In the genomic region with DNA sequence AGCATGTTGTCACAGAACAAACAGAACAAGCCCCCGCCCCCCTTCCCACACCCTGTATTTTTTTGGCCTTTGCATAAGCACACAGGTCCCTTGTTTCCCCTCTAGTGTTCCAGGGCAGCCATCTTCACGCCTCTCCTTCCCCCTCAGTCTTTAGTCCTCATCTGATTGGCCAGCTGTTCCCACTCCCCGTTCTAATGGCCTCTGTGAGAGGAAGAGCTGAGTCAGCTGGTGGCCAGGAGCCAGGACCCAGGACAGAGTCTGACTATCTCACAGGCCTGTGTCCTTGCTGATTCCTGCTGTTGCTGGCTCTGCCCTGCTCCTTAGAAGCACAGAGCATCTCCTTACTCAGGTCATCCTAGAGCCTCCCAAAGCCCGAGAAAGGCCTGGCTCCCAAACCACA, we compare ENCODE assay signal across 8 mouse cellular contexts. TPM values are rescaled to one million over a fixed set of nuclear protein-coding genes. Genes with fewer than 3 reads are reported as not detected.
A peak's percentile ranks its signal among the peaks of the same experiment; 100 is the strongest.
DNase-seq lines count a peak whose midpoint lies in the region; ATAC-seq lines count a peak whose summit lies in the region.

No protein-coding gene starts in this region.

- no peak overlapping the region for H3K4me2 ChIP-seq in hindbrain, embryonic 11.5 days (replicated peaks; ENCODE audit: low read depth, low read length)

- H3K27ac ChIP-seq in hindbrain, embryonic 10.5 days = 0 out of 2 replicates have a peak overlapping the region, but pooled peaks have one; percentile 24
- no peak overlapping the region for H3K27ac ChIP-seq in hindbrain, embryonic 11.5 days (ENCODE audit: low read depth, low read length)

- H3K27me3 ChIP-seq in hindbrain, embryonic 10.5 days (ENCODE audit: insufficient read depth, poor library complexity, severe bottlenecking) = no peaks in the 10 kb centered on the region
- no peaks in the 10 kb centered on the region for H3K27me3 ChIP-seq in hindbrain, embryonic 11.5 days (ENCODE audit: control insufficient read depth, insufficient read depth, low read length)

- H3K4me1 ChIP-seq in hindbrain, embryonic 10.5 days (replicated peaks) = peaks cover 46% of the 10 kb centered on the region
- peaks cover 3% of the 10 kb centered on the region; the same call in 1 of the 2 replicates for H3K4me1 ChIP-seq in hindbrain, embryonic 11.5 days (replicated peaks; ENCODE audit: control insufficient read depth, insufficient read depth, low read length)

- 72% methylated on average over 4 of the region's 4 CpGs for WGBS in hindbrain, embryonic 10.5 days
- 65% methylated on average over 4 of the region's 4 CpGs for WGBS in hindbrain, embryonic 11.5 days

- no peak overlapping the region for H3K4me3 ChIP-seq in hindbrain, embryonic 10.5 days
- no peak overlapping the region for H3K4me3 ChIP-seq in hindbrain, embryonic 11.5 days (ENCODE audit: low read depth, low read length)

- no peaks in the 10 kb centered on the region for H3K36me3 ChIP-seq in hindbrain, embryonic 10.5 days
- H3K36me3 ChIP-seq in hindbrain, embryonic 11.5 days (ENCODE audit: control insufficient read depth, insufficient read depth, low read length) = no peaks in the 10 kb centered on the region

- no peak overlapping the region for H3K9ac ChIP-seq in hindbrain, embryonic 11.5 days (ENCODE audit: low read depth, low read length)

- no peaks in the 10 kb centered on the region for H3K9me3 ChIP-seq in hindbrain, embryonic 10.5 days
- no peaks in the 10 kb centered on the region for H3K9me3 ChIP-seq in hindbrain, embryonic 11.5 days (ENCODE audit: control insufficient read depth, low read length)

- DNase-seq in hindbrain, embryonic 10.5 days (ENCODE audit: low spot score) = no peak
- no peak for DNase-seq in hindbrain, embryonic 11.5 days (ENCODE audit: low spot score)
- peak; percentile 90 for DNase-seq in NIH3T3 (ENCODE audit: low read depth)
- DNase-seq in gastrocnemius, postnatal 25 days = peak; percentile 53
- DNase-seq in kidney, adult 9 months = peak; percentile 88
- DNase-seq in lung, postnatal 14 days = peak; percentile 62
- DNase-seq in cerebellum, postnatal 36 days = no peak

- ATAC-seq in hindbrain, embryonic 11.5 days (ENCODE audit: low FRiP score) = no peak
- no peak for ATAC-seq in megakaryocyte, adult 5-6 weeks (ENCODE audit: poor library complexity, severe bottlenecking)

RNA-seq across cellular contexts. Expression of gene Mical3, which starts 13.3 kb away (rescaled TPM):
- polyA plus RNA-seq in hindbrain, embryonic 10.5 days (2016; fragmentation: Nextera tagmentation; extraction: Ambion mirVana) = 10.3 and 11.8 TPM in 2 replicates
- 17.1 and 27.4 TPM in 2 replicates for polyA plus RNA-seq in hindbrain, embryonic 11.5 days (2014; fragmentation: Nextera tagmentation; extraction: Ambion mirVana)
- total RNA-seq in gastrocnemius, postnatal 25 days (2021) = 10 to 100 TPM; 61.6 to 65.3 TPM
- 4.3 and 7.7 TPM in 2 replicates for total RNA-seq in megakaryocyte, adult 5-6 weeks (2015)
- 2.4 TPM in 2 replicates for total RNA-seq in megakaryocyte, adult 5-6 weeks (2017)

RNA-seq across cellular contexts. Expression of gene Pex26, which starts 39.4 kb away (rescaled TPM):
- polyA plus RNA-seq in hindbrain, embryonic 10.5 days (2016; fragmentation: Nextera tagmentation; extraction: Ambion mirVana) = 9.2 and 10.1 TPM in 2 replicates
- 5.7 and 6.4 TPM in 2 replicates for polyA plus RNA-seq in hindbrain, embryonic 11.5 days (2014; fragmentation: Nextera tagmentation; extraction: Ambion mirVana)
- total RNA-seq in gastrocnemius, postnatal 25 days (2021) = 1 to 10 TPM; 2.8 TPM
- 3.7 and 4.8 TPM in 2 replicates for total RNA-seq in megakaryocyte, adult 5-6 weeks (2015)
- total RNA-seq in megakaryocyte, adult 5-6 weeks (2017) = 4.2 and 5.7 TPM in 2 replicates

Comparison
In these comparisons a context has a peak if more than half of its experiments do, and no peak if none do; other contexts are left out.
1. DNase-seq: peak in NIH3T3 (single experiment), gastrocnemius, postnatal 25 days (single experiment), kidney, adult 9 months (single experiment) and lung, postnatal 14 days (single experiment); none in hindbrain, embryonic 10.5 days (single experiment), hindbrain, embryonic 11.5 days (single experiment) and cerebellum, postnatal 36 days (0 of 2).
2. RNA of gene Mical3, which starts 13.3 kb away (total RNA-seq): 61.6 to 65.3 TPM in gastrocnemius, postnatal 25 days; 2.4 to 7.7 TPM in megakaryocyte, adult 5-6 weeks; every median in the first group is over 4 times any median in the second.